Mouse (Mus musculus): ENCODE measurements around the gene Tmem220.

GRCm38 (mm10) chr11:67040483-67040882 lies 15.5 kb downstream of the Tmem220 start:
- TF ChIP-seq POLR2A (IDR thresholded peaks at IDR 0.05; ENCODE audit: extremely low read depth, insufficient read depth, low read length): no peak
- no peak for TF ChIP-seq CTCF (IDR thresholded peaks at IDR 0.05; ENCODE audit: low read depth, low read length)
